Mouse (Mus musculus): ENCODE results near the gene 4931406P16Rik. TPM values are rescaled to one million over a fixed set of nuclear protein-coding genes. Genes with fewer than 3 reads are reported as not detected.
A peak's percentile ranks its signal among the peaks of the same experiment; 100 is the strongest.

Gene 4931406P16Rik
- total RNA-seq, 2 experiments from 2014 or later = 51.2 to 64.1 TPM

- no peak for DNase-seq
Measured at GRCm38 (mm10) chr7:34250738-34251137, 62.6 kb downstream of the 4931406P16Rik start, which contains the start of gene Gm6096. TSS of gene Gm6096 (plus strand) at chr7:34251038.

- DNase-seq = no peak
Measured at GRCm38 (mm10) chr7:34246870-34247499, 66.4 kb downstream of the 4931406P16Rik start.

- no peak for DNase-seq
Measured at GRCm38 (mm10) chr7:34242176-34242575, 71.2 kb downstream of the 4931406P16Rik start.

GRCm38 (mm10) chr7:34238086-34238485 lies 75.3 kb downstream of the 4931406P16Rik start:
- DNase-seq = no peak

GRCm38 (mm10) chr7:34235602-34236001 lies 77.7 kb downstream of the 4931406P16Rik start:
- no peak for DNase-seq

GRCm38 (mm10) chr7:34234610-34235561 lies 78.5 kb downstream of the 4931406P16Rik start:
- no peak for DNase-seq

- DNase-seq = peak; percentile 96
Measured at GRCm38 (mm10) chr7:34233909-34234609, 79.3 kb downstream of the 4931406P16Rik start.

- no peak for DNase-seq
Measured at GRCm38 (mm10) chr7:34232785-34233725, 80.3 kb downstream of the 4931406P16Rik start.

GRCm38 (mm10) chr7:34230116-34230515 lies 83.2 kb downstream of the 4931406P16Rik start, which contains the start of gene Gpi1:
TSS of gene Gpi1 (minus strand) at chr7:34230336.
- DNase-seq = peak; percentile 82

- DNase-seq = peak; percentile 51
Measured at GRCm38 (mm10) chr7:34229691-34230111, 83.7 kb downstream of the 4931406P16Rik start.

GRCm38 (mm10) chr7:34229153-34229552 lies 84.2 kb downstream of the 4931406P16Rik start:
- no peak for DNase-seq

- no peak for DNase-seq
Measured at GRCm38 (mm10) chr7:34228641-34229040, 84.7 kb downstream of the 4931406P16Rik start.

- DNase-seq = no peak
Measured at GRCm38 (mm10) chr7:34226846-34227245, 86.5 kb downstream of the 4931406P16Rik start.

- no peak for DNase-seq
Measured at GRCm38 (mm10) chr7:34226086-34226485, 87.3 kb downstream of the 4931406P16Rik start.

GRCm38 (mm10) chr7:34224308-34224707 lies 89.0 kb downstream of the 4931406P16Rik start:
- no peak for DNase-seq

GRCm38 (mm10) chr7:34222340-34222739 lies 91.0 kb downstream of the 4931406P16Rik start:
- no peak for DNase-seq

- DNase-seq = no peak
Measured at GRCm38 (mm10) chr7:34221594-34222250, 91.6 kb downstream of the 4931406P16Rik start.

GRCm38 (mm10) chr7:34218496-34218895 lies 94.9 kb downstream of the 4931406P16Rik start:
- DNase-seq = no peak

GRCm38 (mm10) chr7:34216474-34216873 lies 96.9 kb downstream of the 4931406P16Rik start:
- DNase-seq = no peak

- DNase-seq = peak; percentile 60
Measured at GRCm38 (mm10) chr7:34215481-34215880, 97.9 kb downstream of the 4931406P16Rik start.

- DNase-seq = no peak
Measured at GRCm38 (mm10) chr7:34214644-34215043, 98.7 kb downstream of the 4931406P16Rik start.

Measured in gastrocnemius, postnatal 10 days (tissue).